In genomic region chr1:93379117-93379516, GRCm38 (mm10) we compare ENCODE assay signal across 8 mouse cellular contexts.
"Had no signal": no experiment of that assay in that cellular context is flagged by ENCODE, and none has a peak within 500 bp of the region (broad histone marks: within the 10 kb centered on the region; RNA-seq: fewer than 3 reads in every experiment).

No protein-coding gene starts in this region.

- H3K4me1 ChIP-seq: limb, embryonic 12.5 days; midbrain, embryonic 13.5 days had no signal

- H3K36me3 ChIP-seq: limb, embryonic 12.5 days; midbrain, embryonic 13.5 days had no signal

- DNase-seq: kidney, adult 8-10 months; kidney, postnatal 4 days; lung, postnatal 36 days; right cerebral cortex, postnatal 14 days had no signal

- H3K27me3 ChIP-seq: limb, embryonic 12.5 days; midbrain, embryonic 13.5 days had no signal

- H3K27ac ChIP-seq: limb, embryonic 12.5 days; midbrain, embryonic 13.5 days had no signal

- H3K9ac ChIP-seq: limb, embryonic 12.5 days; midbrain, embryonic 13.5 days had no signal

- H3K4me2 ChIP-seq: limb, embryonic 12.5 days; midbrain, embryonic 13.5 days had no signal

- H3K9me3 ChIP-seq: limb, embryonic 12.5 days; midbrain, embryonic 13.5 days had no signal

- ATAC-seq: inflammation-experienced regulatory T-cells, adult 6 months; intestine, postnatal 0 days; midbrain, embryonic 13.5 days had no signal

- H3K4me3 ChIP-seq: limb, embryonic 12.5 days; midbrain, embryonic 13.5 days had no signal
